Mouse (Mus musculus) cerebellum, postnatal 25 days (tissue): ENCODE measurements around the gene Pcdh17.

Experiments used
- DNase-seq, 2 experiments: peaks; one replicate each; pipeline ENCODE4 v3.0.0; 2021; ENCODE audit warnings: mixed read lengths in 2 of 2

The Pcdh17 gene

DNA sequence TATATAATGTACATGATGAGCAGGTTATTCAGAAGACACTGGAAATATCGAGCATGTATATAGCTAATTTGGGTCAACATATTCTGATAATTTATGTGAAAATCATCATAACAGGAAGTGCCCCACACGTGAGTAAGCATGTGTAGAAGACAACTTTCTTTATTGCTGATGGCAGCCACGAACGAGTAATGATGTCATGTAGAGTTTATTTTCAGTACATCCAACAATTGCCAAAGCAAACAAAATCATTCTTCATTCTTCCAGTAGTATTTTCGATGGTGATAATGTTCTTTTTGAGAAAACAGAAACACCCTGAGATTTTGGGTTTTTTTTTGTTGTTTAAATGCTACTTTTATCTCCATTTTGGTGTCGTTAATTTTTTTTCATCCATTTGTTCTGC is 37.2 kb downstream of the Pcdh17 start:
- DNase-seq = no peak

DNA sequence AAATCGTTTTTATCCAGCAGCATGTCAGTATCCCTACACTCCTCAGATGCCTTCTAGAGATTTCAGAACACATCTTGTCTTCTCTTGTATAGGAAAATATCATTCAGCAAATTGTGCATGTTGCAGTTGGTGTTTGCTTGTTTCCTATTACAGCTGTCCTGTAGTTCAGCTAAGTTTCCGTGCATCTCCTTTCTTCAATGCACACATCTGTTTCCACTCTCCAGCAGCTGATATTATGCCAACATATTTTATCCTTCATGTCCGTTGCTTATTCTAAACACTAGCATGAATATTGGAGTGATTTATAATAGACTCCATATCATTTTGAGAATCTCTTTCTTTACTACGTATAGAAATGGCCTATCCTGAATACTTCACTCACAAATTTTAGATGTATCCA is 41.0 kb downstream of the Pcdh17 start:
- no peak for DNase-seq

DNA sequence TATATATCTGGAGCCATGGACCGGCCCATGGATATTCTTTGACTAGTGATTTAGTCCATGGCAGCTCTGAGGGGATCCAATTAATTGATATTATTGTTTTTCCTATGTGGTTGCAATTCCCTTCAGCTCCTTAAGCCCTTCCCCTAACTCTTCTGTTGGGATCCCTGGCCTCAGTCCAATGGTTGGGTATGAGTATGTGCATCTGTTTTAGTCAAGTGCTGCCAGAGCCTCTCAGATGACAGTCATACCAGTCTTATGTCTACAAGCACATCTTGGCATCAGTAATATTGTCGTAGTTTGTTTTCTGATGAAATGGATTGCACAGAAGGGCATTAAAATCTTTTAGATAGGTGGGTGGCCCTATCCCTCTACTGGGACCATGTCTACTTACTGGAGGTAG is 67.6 kb downstream of the Pcdh17 start:
- DNase-seq = no peak

DNA sequence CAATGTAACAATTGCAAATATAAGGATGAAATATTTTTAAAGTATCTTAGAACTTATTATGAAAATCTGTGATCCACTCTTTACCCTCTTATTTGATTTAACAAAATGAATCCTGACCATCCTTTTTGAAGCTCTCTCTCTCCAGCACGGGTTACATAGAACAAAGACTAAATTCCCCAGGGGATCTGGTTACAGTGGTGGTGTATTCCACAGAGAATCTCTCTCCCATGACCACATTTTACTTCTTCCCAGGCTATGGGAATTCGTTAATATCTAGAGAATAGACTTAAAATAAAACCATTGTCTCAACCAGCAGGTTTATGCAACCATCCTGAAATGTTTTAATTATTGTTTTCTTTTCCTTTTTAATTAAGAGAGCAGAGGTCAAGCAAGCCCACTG is 89.0 kb downstream of the Pcdh17 start:
- no peak for DNase-seq

DNA sequence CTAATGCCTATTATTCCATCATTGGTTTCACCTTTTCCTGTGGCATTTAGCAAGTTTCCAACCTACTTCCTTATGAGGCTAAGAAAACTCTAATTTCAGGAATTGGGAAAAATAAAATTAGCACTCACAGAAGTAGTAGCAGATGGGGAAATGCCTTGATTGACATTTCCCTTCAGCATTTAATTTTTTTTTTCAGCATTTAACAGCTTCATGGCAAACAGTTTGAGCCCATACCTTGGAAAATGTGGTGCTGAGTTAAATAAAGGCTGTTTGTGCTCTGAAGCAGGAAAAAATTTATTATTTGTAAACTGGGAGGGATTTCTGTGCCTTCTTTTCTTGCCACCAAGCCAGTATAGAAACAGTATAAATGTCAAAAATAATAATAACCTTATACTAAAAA is 91.9 kb downstream of the Pcdh17 start:
- no peak for DNase-seq

DNA sequence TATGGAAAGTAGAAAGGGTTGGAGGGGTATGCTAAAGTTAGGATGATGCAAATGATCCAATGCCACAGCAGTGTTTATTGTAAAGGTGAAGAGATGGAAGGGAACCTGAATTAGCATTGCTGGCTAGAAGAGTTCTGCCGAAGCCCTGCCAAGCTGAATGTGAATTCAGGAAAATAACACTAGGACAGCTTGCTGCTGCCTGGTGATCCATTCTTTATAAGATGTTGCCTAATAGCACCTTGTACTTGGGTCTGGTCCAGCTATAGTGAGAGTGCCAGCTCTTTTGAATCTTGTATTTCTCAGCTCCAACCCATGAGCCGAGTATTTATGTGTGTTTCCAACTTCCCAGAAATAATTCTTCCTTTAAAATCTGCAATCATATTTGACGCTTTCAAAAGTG is 98.5 kb downstream of the Pcdh17 start:
- DNase-seq = peak in 1 of 2 experiments; percentile 13

DNA sequence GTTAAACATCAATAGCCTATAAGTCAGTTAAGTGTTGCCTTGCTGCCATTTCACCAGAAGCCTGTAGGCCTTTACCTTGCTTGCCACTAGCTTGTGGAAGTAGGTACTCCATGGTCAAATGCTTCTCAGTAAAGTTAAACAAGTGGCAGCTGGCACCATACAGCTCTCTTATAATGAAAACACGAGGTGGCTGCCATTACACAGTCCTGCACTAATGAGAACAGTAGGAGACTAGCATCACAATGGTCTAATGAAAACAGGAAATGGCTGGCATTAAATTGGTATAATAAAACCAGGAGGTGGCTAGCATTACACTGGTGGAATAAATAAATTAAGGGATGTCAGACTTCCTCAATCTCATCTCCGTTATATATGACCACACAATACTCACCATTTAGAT is 102.6 kb downstream of the Pcdh17 start:
- no peak for DNase-seq

DNA sequence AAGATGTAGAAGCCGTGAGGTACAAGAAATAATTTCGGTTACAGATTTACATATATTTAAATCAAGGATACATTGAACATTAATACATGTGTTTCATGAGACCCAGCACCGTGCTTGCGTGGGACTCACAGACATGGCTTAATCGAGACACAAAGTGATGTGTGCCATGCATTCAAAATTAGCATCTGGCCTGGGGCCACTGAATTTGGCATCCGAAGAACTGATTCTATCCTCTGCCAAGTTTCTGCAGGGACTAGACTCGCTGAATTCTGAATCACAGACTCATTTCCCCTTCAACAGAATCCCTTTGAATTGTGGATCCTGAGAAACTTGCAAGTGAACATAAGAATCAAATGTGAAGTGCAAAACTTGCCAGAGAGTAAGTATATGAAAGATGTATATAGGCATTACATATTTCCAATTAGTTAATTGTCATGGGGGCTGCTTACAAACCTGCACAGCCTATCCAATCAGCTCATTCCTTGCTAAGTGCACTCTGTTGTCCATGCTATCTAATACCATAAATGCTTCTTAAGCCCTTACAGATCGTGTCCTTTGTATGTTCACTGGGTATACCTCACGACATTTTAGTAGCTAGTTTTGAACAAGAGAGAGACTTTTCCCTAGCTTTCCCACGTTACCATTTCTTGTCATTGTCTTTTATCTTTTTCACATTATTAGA is 104.3 kb downstream of the Pcdh17 start:
- peak; percentile 20 to 50 for DNase-seq

DNA sequence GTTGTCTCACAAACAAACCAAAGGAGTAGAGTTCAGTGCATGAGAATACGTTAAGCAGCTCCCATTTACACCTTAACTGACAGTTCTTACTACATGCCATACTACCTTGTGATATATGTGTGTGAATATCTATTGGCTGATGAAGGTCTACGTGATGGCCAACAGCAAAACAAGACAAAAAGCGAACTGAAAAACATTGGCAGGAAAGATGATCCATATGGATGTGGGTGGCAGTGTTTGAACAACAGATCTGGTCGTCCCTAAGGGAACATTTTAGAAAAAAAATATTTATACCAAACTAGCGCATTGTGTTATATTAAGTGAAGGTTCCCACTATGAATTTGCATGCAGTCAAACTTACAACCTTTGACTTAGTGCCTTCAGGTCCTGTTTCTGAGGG is 108.2 kb downstream of the Pcdh17 start:
- no peak for DNase-seq

DNA sequence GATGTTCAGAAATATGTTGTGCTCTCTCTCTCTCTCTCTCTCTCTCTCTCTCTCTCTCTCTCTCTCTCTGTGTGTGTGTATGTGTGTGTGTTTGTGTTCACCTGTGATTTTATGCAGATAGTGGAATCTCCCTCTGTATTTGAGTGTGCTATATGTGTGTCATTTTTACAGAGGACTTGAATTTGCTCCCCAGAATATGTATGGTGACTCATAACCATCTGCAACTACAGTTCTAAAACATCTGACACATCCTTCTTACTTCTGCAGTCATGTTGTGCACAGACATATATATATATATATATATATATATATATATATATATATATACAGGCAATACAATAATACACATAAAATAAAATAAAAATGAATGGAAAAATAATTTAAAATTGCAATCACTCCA is 127.7 kb downstream of the Pcdh17 start:
- no peak for DNase-seq
